Mouse (Mus musculus) layer of hippocampus, adult 8-10 months (tissue): ENCODE results near the gene Gstp3. TPM values are rescaled to one million over a fixed set of nuclear protein-coding genes. Genes with fewer than 3 reads are reported as not detected.
"Not testable (repeated sequence)": the region's sequence is repeated elsewhere in the genome, so short reads cannot be mapped to it uniquely, and the experiment has no call there.

ENCODE experiments used
- DNase-seq, 2 experiments: peaks; one replicate each; pipeline ENCODE4 v3.0.0; 2022; ENCODE audit warnings: low spot score in 2 of 2
- total RNA-seq, 4 experiments: library from RNA; stranded (reverse); gene quantifications; 2 replicates each; pipeline ENCODE4 v1.2.4; 2022

Gstp3 gene
- total RNA-seq, 4 experiments from 2014 or later, result not detected

GRCm38 (mm10) chr19:4063357-4063756, 4.0 kb upstream of the Gstp3 start:
- not testable (repeated sequence) for DNase-seq

GRCm38 (mm10) chr19:4060899-4061465, 1.6 kb upstream of the Gstp3 start:
- DNase-seq, result no peak

GRCm38 (mm10) chr19:4060044-4060898, 902 bp upstream of the Gstp3 start:
- DNase-seq, result not testable (repeated sequence)

- DNase-seq, result no peak
These were observed 788 bp downstream of the Gstp3 start for GRCm38 (mm10) chr19:4058581-4058980.

GRCm38 (mm10) chr19:4057962-4058361, 1.4 kb downstream of the Gstp3 start:
- no peak for DNase-seq

GRCm38 (mm10) chr19:4057389-4057788, 2.0 kb downstream of the Gstp3 start:
- no peak for DNase-seq

- DNase-seq, result no peak
These were observed 2.6 kb downstream of the Gstp3 start for GRCm38 (mm10) chr19:4056727-4057126.

GRCm38 (mm10) chr19:4055947-4056693, 3.2 kb downstream of the Gstp3 start:
- no peak for DNase-seq

- no peak for DNase-seq
These were observed 4.0 kb downstream of the Gstp3 start for GRCm38 (mm10) chr19:4055216-4055946.

- no peak for DNase-seq
These were observed 4.8 kb downstream of the Gstp3 start for GRCm38 (mm10) chr19:4054613-4055012.

- no peak for DNase-seq
These were observed 6.8 kb downstream of the Gstp3 start for GRCm38 (mm10) chr19:4052516-4053030.

GRCm38 (mm10) chr19:4051741-4052515, 7.4 kb downstream of the Gstp3 start:
- DNase-seq, result peak in 1 of 2 experiments; percentile 46

- DNase-seq, result no peak
These were observed 8.4 kb downstream of the Gstp3 start for GRCm38 (mm10) chr19:4051016-4051415.

GRCm38 (mm10) chr19:4049069-4049468, 10.3 kb downstream of the Gstp3 start:
- not testable (repeated sequence) for DNase-seq

GRCm38 (mm10) chr19:4047859-4048258, 11.5 kb downstream of the Gstp3 start:
- DNase-seq, result peak in 1 of 2 experiments; percentile 73

GRCm38 (mm10) chr19:4046866-4047254, 12.5 kb downstream of the Gstp3 start:
- DNase-seq, result no peak

- DNase-seq, result peak; percentile 84 to 86
These were observed 13.2 kb downstream of the Gstp3 start, which contains the start of gene Gstp2 for GRCm38 (mm10) chr19:4045966-4046865. Gene Gstp2, minus strand, starts transcription at chr19:4046023.

GRCm38 (mm10) chr19:4044109-4044508, 15.3 kb downstream of the Gstp3 start:
- not testable (repeated sequence) for DNase-seq

GRCm38 (mm10) chr19:4042124-4042523, 17.2 kb downstream of the Gstp3 start:
- DNase-seq, result no peak
